Mouse (Mus musculus): Measurements from ENCODE around the gene Magi1.

GRCm38 (mm10) chr6:94154854-94155601, 128.7 kb downstream of the Magi1 start:
- TF ChIP-seq GATA1 (IDR thresholded peaks at IDR 0.05; ENCODE audit: borderline replicate concordance, low read length), result no peak
- no peak for TF ChIP-seq FLI1 (IDR thresholded peaks at IDR 0.05; ENCODE audit: low read length)

Data from megakaryocyte, embryonic 14.5 days (primary cell).